In the genomic region with DNA sequence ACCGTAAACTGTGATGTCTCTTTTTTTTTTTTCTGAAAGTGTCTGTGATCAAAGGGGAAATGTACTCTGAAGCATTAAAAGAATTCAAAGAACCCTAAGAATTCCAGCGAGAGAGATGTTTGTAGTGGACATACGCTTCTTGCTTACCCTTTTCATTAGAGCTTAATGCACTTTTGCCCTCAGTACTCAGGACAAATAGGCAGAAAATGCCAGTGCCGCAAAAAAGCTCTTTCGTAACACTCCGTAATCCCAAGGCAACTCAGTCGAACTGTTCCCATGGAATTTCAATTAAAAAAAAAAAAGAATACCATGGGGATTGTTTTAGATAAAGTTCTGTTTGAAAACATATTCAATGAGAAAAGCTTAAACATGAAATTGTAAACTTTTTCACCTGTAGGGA, we compare ENCODE assay signal across 24 mouse cellular contexts. TPM values are rescaled to one million over a fixed set of nuclear protein-coding genes. Genes with fewer than 3 reads are reported as not detected.
A peak's percentile ranks its signal among the peaks of the same experiment; 100 is the strongest.
DNase-seq lines count a peak whose midpoint lies in the region; ATAC-seq and TF ChIP-seq lines count a peak whose summit lies in the region.
"Had no signal": no experiment of that assay in that cellular context is flagged by ENCODE, and none has a peak within 500 bp of the region (broad histone marks: within the 10 kb centered on the region; RNA-seq: fewer than 3 reads in every experiment).

No protein-coding gene starts in this region.

- H3K9ac ChIP-seq in kidney, embryonic 16.5 days (replicated peaks; ENCODE audit: low read length) = no peak overlapping the region
- H3K9ac ChIP-seq in lung, postnatal 0 days (replicated peaks; ENCODE audit: low read depth) = no peak overlapping the region
- H3K9ac ChIP-seq: embryonic facial prominence, embryonic 12.5 days; forebrain, embryonic 15.5 days; heart, embryonic 13.5 days; hindbrain, embryonic 12.5 days had no signal

- H3K9me3 ChIP-seq in kidney, embryonic 16.5 days (ENCODE audit: low read length) = no peaks in the 10 kb centered on the region
- H3K9me3 ChIP-seq in lung, postnatal 0 days (ENCODE audit: low read length) = no peaks in the 10 kb centered on the region
- H3K9me3 ChIP-seq: embryonic facial prominence, embryonic 12.5 days; forebrain, embryonic 15.5 days; hindbrain, embryonic 12.5 days had no signal

- TF ChIP-seq CTCF in kidney, adult 2 months (conservative IDR thresholded peaks at IDR 0.05; ENCODE audit: insufficient read depth, insufficient read length, low read depth, low read length) = no peak
- TF ChIP-seq CTCF in lung, postnatal 0 days (IDR thresholded peaks at IDR 0.05) = no peak

- H3K36me3 ChIP-seq in kidney, adult 2 months (ENCODE audit: control insufficient read depth, insufficient read depth, low read length) = no peaks in the 10 kb centered on the region
- no peaks in the 10 kb centered on the region for H3K36me3 ChIP-seq in kidney, embryonic 16.5 days (ENCODE audit: insufficient read depth, low read length)
- no peaks in the 10 kb centered on the region for H3K36me3 ChIP-seq in lung, postnatal 0 days (ENCODE audit: insufficient read depth, low read length)
- H3K36me3 ChIP-seq: embryonic facial prominence, embryonic 12.5 days; forebrain, embryonic 15.5 days; heart, embryonic 13.5 days; hindbrain, embryonic 12.5 days had no signal

- TF ChIP-seq POLR2A in kidney, adult 2 months (IDR thresholded peaks at IDR 0.05; ENCODE audit: low read depth, low read length) = no peak

- no peak overlapping the region for H3K4me3 ChIP-seq in kidney, adult 2 months (ENCODE audit: insufficient read depth, low read depth, low read length)
- H3K4me3 ChIP-seq in kidney, embryonic 16.5 days (ENCODE audit: low read length) = no peak overlapping the region
- H3K4me3 ChIP-seq in lung, postnatal 0 days (ENCODE audit: low read depth, low read length) = no peak overlapping the region
- H3K4me3 ChIP-seq: embryonic facial prominence, embryonic 12.5 days; forebrain, embryonic 15.5 days; heart, embryonic 13.5 days; hindbrain, embryonic 12.5 days had no signal

- no peaks in the 10 kb centered on the region for H3K4me1 ChIP-seq in kidney, adult 2 months (ENCODE audit: control insufficient read depth, insufficient read depth, low read length)
- H3K4me1 ChIP-seq in kidney, embryonic 16.5 days (ENCODE audit: insufficient read depth, low read length) = no peaks in the 10 kb centered on the region
- H3K4me1 ChIP-seq in lung, postnatal 0 days (ENCODE audit: insufficient read depth, low read depth, low read length) = no peaks in the 10 kb centered on the region
- H3K4me1 ChIP-seq: embryonic facial prominence, embryonic 12.5 days; forebrain, embryonic 15.5 days; heart, embryonic 13.5 days; hindbrain, embryonic 12.5 days had no signal

- no peaks in the 10 kb centered on the region for H3K27me3 ChIP-seq in kidney, adult 2 months (replicated peaks; ENCODE audit: control insufficient read depth, insufficient read depth, low read length)
- no peaks in the 10 kb centered on the region for H3K27me3 ChIP-seq in kidney, embryonic 16.5 days (ENCODE audit: insufficient read depth, low read length)
- no peaks in the 10 kb centered on the region for H3K27me3 ChIP-seq in lung, postnatal 0 days (replicated peaks; ENCODE audit: insufficient read depth, low read length)
- H3K27me3 ChIP-seq: embryonic facial prominence, embryonic 12.5 days; forebrain, embryonic 15.5 days; heart, embryonic 13.5 days; hindbrain, embryonic 12.5 days; Patski had no signal

- WGBS in kidney, adult 2 months = 50% methylated on average over 7 of the region's 7 CpGs
- WGBS in kidney, embryonic 16.5 days = 59% methylated on average over 7 of the region's 7 CpGs
- WGBS in lung, postnatal 0 days = 24% methylated on average over 7 of the region's 7 CpGs

- H3K4me2 ChIP-seq in kidney, embryonic 16.5 days (replicated peaks; ENCODE audit: low read depth, low read length) = no peak overlapping the region
- no peak overlapping the region for H3K4me2 ChIP-seq in lung, postnatal 0 days (replicated peaks; ENCODE audit: low read depth, low read length)
- H3K4me2 ChIP-seq: embryonic facial prominence, embryonic 12.5 days; forebrain, embryonic 15.5 days; heart, embryonic 13.5 days; hindbrain, embryonic 12.5 days had no signal

- DNase-seq in kidney, adult 2 months = peak; percentile 43
- DNase-seq in kidney, postnatal 14 days = peak; percentile 5
- DNase-seq in kidney, adult 18-20 months = no peak
- DNase-seq in Muller cell, postnatal 12 days (ENCODE audit: inconsistent ontology term) = peak; percentile 64
- peak; percentile 27 for DNase-seq in embryo, embryonic 10.5 days (ENCODE audit: low spot score)
- no peak for DNase-seq in retina, embryonic 14.5 days (ENCODE audit: low spot score)
- no peak for DNase-seq in lung, postnatal 0 days (ENCODE audit: low spot score)
- DNase-seq: adrenal gland, postnatal 36 days; cerebellum, adult 11 months; cerebellum, adult 9-10 months; cerebellum, postnatal 25 days; gastrocnemius, postnatal 36 days; heart, adult 11 months; heart, postnatal 4 days had no signal

- no peak overlapping the region for H3K27ac ChIP-seq in kidney, adult 2 months (ENCODE audit: insufficient read depth, low read depth, low read length)
- H3K27ac ChIP-seq in kidney, embryonic 16.5 days (ENCODE audit: low read length) = no peak overlapping the region
- no peak overlapping the region for H3K27ac ChIP-seq in lung, postnatal 0 days (ENCODE audit: low read length)
- H3K27ac ChIP-seq: embryonic facial prominence, embryonic 12.5 days; forebrain, embryonic 15.5 days; heart, embryonic 13.5 days; hindbrain, embryonic 12.5 days had no signal

- TF ChIP-seq EP300 in lung, postnatal 0 days (IDR thresholded peaks at IDR 0.05) = no peak

- no peak for ATAC-seq in kidney, embryonic 16.5 days (ENCODE audit: low FRiP score, low TSS enrichment)
- no peak for ATAC-seq in lung, postnatal 0 days
- ATAC-seq: activated CD4-positive, CD25-positive, alpha-beta regulatory T cell, adult 4 months; forebrain, embryonic 15.5 days; hindbrain, embryonic 16.5 days; Patski had no signal

RNA-seq across cellular contexts. Expression of a gene that starts 41.3 kb away (rescaled TPM):
- polyA plus RNA-seq in kidney, adult 2 months (2012; rRNA removed) = 12.7 and 16.7 TPM in 2 replicates
- 4.8 and 5.5 TPM in 2 replicates for polyA plus RNA-seq in kidney, embryonic 16.5 days (2015; fragmentation: Nextera tagmentation; extraction: Ambion mirVana)
- 0.88 and 1.6 TPM in 2 replicates for polyA plus RNA-seq in lung, postnatal 0 days (2015; fragmentation: Nextera tagmentation; extraction: Ambion mirVana)
- polyA plus RNA-seq: C2C12; heart, postnatal 0 days had no signal

Comparison
In these comparisons a context has a peak if more than half of its experiments do, and no peak if none do; other contexts are left out.
1. DNase-seq: peak in kidney, adult 2 months (single experiment), kidney, postnatal 14 days (single experiment), Muller cell, postnatal 12 days (single experiment) and embryo, embryonic 10.5 days (single experiment); none in kidney, adult 18-20 months (single experiment), retina, embryonic 14.5 days (single experiment) and lung, postnatal 0 days (single experiment).